Mouse (Mus musculus): Measurements from ENCODE around the gene Gimap3. TPM values are rescaled to one million over a fixed set of nuclear protein-coding genes. Genes with fewer than 3 reads are reported as not detected.

The Gimap3 gene
- polyA plus RNA-seq (2015; fragmentation: Nextera tagmentation; extraction: Ambion mirVana) = 0.58 and 0.64 TPM in 2 replicates

GRCm38 (mm10) chr6:48770696-48771095, at the start of gene Gimap3:
Gene Gimap3 (minus strand): TSS chr6:48770851.
- Histone ChIP-seq H3K9ac (ENCODE audit: low read depth, low read length) (no peak within 1 kb of the TSS), H3K36me3 (ENCODE audit: control insufficient read depth, insufficient read depth) (no peaks in the 10 kb centered on the region), H3K9me3 (ENCODE audit: control insufficient read depth) (no peaks in the 10 kb centered on the region), H3K27me3 (replicated peaks; ENCODE audit: control insufficient read depth, insufficient read depth, low read length) (no peaks in the 10 kb centered on the region), H3K4me2 (replicated peaks; ENCODE audit: low read depth) (no peak within 1 kb of the TSS), H3K27ac (ENCODE audit: low read depth, low read length) (no peak within 1 kb of the TSS), H3K4me3 (ENCODE audit: low read depth, low read length) (no peak within 1 kb of the TSS), H3K4me1 (replicated peaks; ENCODE audit: control insufficient read depth, insufficient read depth, low read length) (no peaks in the 10 kb centered on the region)
- 75% methylated on average over 3 of the region's 3 CpGs for WGBS
- no peak for TF ChIP-seq CTCF (IDR thresholded peaks at IDR 0.05; ENCODE audit: low read depth)
- ATAC-seq = no peak

GRCm38 (mm10) chr6:48817815-48818214, 47.2 kb upstream of the Gimap3 start:
- no peaks in the 10 kb centered on the region for H3K27me3 ChIP-seq (replicated peaks; ENCODE audit: control insufficient read depth, insufficient read depth, low read length)
- no peaks in the 10 kb centered on the region for H3K36me3 ChIP-seq (ENCODE audit: control insufficient read depth, insufficient read depth)
- H3K9ac ChIP-seq (ENCODE audit: low read depth, low read length) = no peak overlapping the region
- ATAC-seq = no peak
- H3K9me3 ChIP-seq (ENCODE audit: control insufficient read depth) = no peaks in the 10 kb centered on the region
- TF ChIP-seq CTCF (IDR thresholded peaks at IDR 0.05; ENCODE audit: low read depth) = peak; percentile 92
- no peak overlapping the region for H3K27ac ChIP-seq (ENCODE audit: low read depth, low read length)
- no peaks in the 10 kb centered on the region for H3K4me1 ChIP-seq (replicated peaks; ENCODE audit: control insufficient read depth, insufficient read depth, low read length)
- no peak overlapping the region for H3K4me3 ChIP-seq (ENCODE audit: low read depth, low read length)
- H3K4me2 ChIP-seq (replicated peaks; ENCODE audit: low read depth) = no peak overlapping the region
- WGBS = 3% methylated on average over 6 of the region's 6 CpGs

GRCm38 (mm10) chr6:48815013-48815412, 44.4 kb upstream of the Gimap3 start:
- no peaks in the 10 kb centered on the region for H3K36me3 ChIP-seq (ENCODE audit: control insufficient read depth, insufficient read depth)

GRCm38 (mm10) chr6:48809494-48810219, 39.0 kb upstream of the Gimap3 start:
- WGBS = 54% methylated on average over 3 of the region's 3 CpGs
- no peaks in the 10 kb centered on the region for H3K9me3 ChIP-seq (ENCODE audit: control insufficient read depth)
- peak overlapping the region; percentile 28; the same call in 1 of the 2 replicates for H3K27ac ChIP-seq (ENCODE audit: low read depth, low read length)
- H3K27me3 ChIP-seq (replicated peaks; ENCODE audit: control insufficient read depth, insufficient read depth, low read length) = no peaks in the 10 kb centered on the region
- H3K9ac ChIP-seq (ENCODE audit: low read depth, low read length) = no peak overlapping the region
- no peak for ATAC-seq
- no peaks in the 10 kb centered on the region for H3K4me1 ChIP-seq (replicated peaks; ENCODE audit: control insufficient read depth, insufficient read depth, low read length)
- H3K4me2 ChIP-seq (replicated peaks; ENCODE audit: low read depth) = no peak overlapping the region
- no peak overlapping the region for H3K4me3 ChIP-seq (ENCODE audit: low read depth, low read length)
- no peaks in the 10 kb centered on the region for H3K36me3 ChIP-seq (ENCODE audit: control insufficient read depth, insufficient read depth)
- no peak for TF ChIP-seq CTCF (IDR thresholded peaks at IDR 0.05; ENCODE audit: low read depth)

More at GRCm38 (mm10) chr6:48815013-48815412, 44.4 kb upstream of the Gimap3 start:
- no peak overlapping the region for H3K27ac ChIP-seq (ENCODE audit: low read depth, low read length)
- no peak overlapping the region for H3K4me3 ChIP-seq (ENCODE audit: low read depth, low read length)
- H3K9me3 ChIP-seq (ENCODE audit: control insufficient read depth) = no peaks in the 10 kb centered on the region
- H3K4me2 ChIP-seq (replicated peaks; ENCODE audit: low read depth) = no peak overlapping the region
- peak; percentile 52 for TF ChIP-seq CTCF (IDR thresholded peaks at IDR 0.05; ENCODE audit: low read depth)
- no peaks in the 10 kb centered on the region for H3K4me1 ChIP-seq (replicated peaks; ENCODE audit: control insufficient read depth, insufficient read depth, low read length)
- no peak overlapping the region for H3K9ac ChIP-seq (ENCODE audit: low read depth, low read length)
- H3K27me3 ChIP-seq (replicated peaks; ENCODE audit: control insufficient read depth, insufficient read depth, low read length) = no peaks in the 10 kb centered on the region
- ATAC-seq = no peak

GRCm38 (mm10) chr6:48806746-48807145, 36.1 kb upstream of the Gimap3 start:
- 92% methylated on average over 3 of the region's 3 CpGs for WGBS
- no peaks in the 10 kb centered on the region for H3K4me1 ChIP-seq (replicated peaks; ENCODE audit: control insufficient read depth, insufficient read depth, low read length)
- no peak for ATAC-seq
- no peak overlapping the region for H3K4me2 ChIP-seq (replicated peaks; ENCODE audit: low read depth)
- no peak overlapping the region for H3K4me3 ChIP-seq (ENCODE audit: low read depth, low read length)
- TF ChIP-seq CTCF (IDR thresholded peaks at IDR 0.05; ENCODE audit: low read depth) = no peak
- no peaks in the 10 kb centered on the region for H3K9me3 ChIP-seq (ENCODE audit: control insufficient read depth)
- no peak overlapping the region for H3K27ac ChIP-seq (ENCODE audit: low read depth, low read length)
- H3K9ac ChIP-seq (ENCODE audit: low read depth, low read length) = no peak overlapping the region
- no peaks in the 10 kb centered on the region for H3K27me3 ChIP-seq (replicated peaks; ENCODE audit: control insufficient read depth, insufficient read depth, low read length)
- H3K36me3 ChIP-seq (ENCODE audit: control insufficient read depth, insufficient read depth) = no peaks in the 10 kb centered on the region

- Histone ChIP-seq H3K9me3 (ENCODE audit: control insufficient read depth) (no peaks in the 10 kb centered on the region), H3K4me3 (ENCODE audit: low read depth, low read length) (no peak overlapping the region), H3K4me2 (replicated peaks; ENCODE audit: low read depth) (no peak overlapping the region), H3K9ac (ENCODE audit: low read depth, low read length) (no peak overlapping the region), H3K27ac (ENCODE audit: low read depth, low read length) (no peak overlapping the region), H3K27me3 (replicated peaks; ENCODE audit: control insufficient read depth, insufficient read depth, low read length) (no peaks in the 10 kb centered on the region), H3K4me1 (replicated peaks; ENCODE audit: control insufficient read depth, insufficient read depth, low read length) (no peaks in the 10 kb centered on the region), H3K36me3 (ENCODE audit: control insufficient read depth, insufficient read depth) (no peaks in the 10 kb centered on the region)
- WGBS = 83% methylated on average over 5 of the region's 5 CpGs
- ATAC-seq = no peak
- TF ChIP-seq CTCF (IDR thresholded peaks at IDR 0.05; ENCODE audit: low read depth) = no peak
These were observed 33.7 kb upstream of the Gimap3 start for GRCm38 (mm10) chr6:48804346-48804745.

Measured in intestine, postnatal 0 days (tissue).